Mouse (Mus musculus) heart, embryonic 11.5 days (tissue): ENCODE measurements around the gene Slc45a1. TPM values are rescaled to one million over a fixed set of nuclear protein-coding genes. Genes with fewer than 3 reads are reported as not detected.

ENCODE experiments used
- ATAC-seq: fragments of 200-750 bp; cut with Nextera tagmentation; replicated peaks from 2 replicates; pipeline ENCODE4 v1.8.0; 2017; ENCODE audit warnings: moderate library complexity; ENCODE audit not compliant: insufficient number of reproducible peaks, low FRiP score, low TSS enrichment
- H3K27ac ChIP-seq: fragments of 300-500 bp; sonication (generic); 2 replicates; pipeline ENCODE4 v1.5.1; 2014; ENCODE audit warnings: mild to moderate bottlenecking, low read depth, low read length
- H3K27me3 ChIP-seq: fragments of 300-500 bp; sonication (generic); 2 replicates; pipeline ENCODE4 v1.6.1; 2014; ENCODE audit warnings: mild to moderate bottlenecking, low read length, mixed read lengths; ENCODE audit not compliant: control insufficient read depth, insufficient read depth
- H3K36me3 ChIP-seq: fragments of 300-500 bp; sonication (generic); 2 replicates; pipeline ENCODE4 v1.6.1; 2014; ENCODE audit warnings: mild to moderate bottlenecking, low read length, moderate library complexity, mixed read lengths; ENCODE audit not compliant: control insufficient read depth, insufficient read depth
- H3K4me1 ChIP-seq: fragments of 300-500 bp; sonication (generic); 2 replicates; pipeline ENCODE4 v1.6.1; 2014; ENCODE audit warnings: low read length; ENCODE audit not compliant: control insufficient read depth, insufficient read depth
- H3K4me2 ChIP-seq: fragments of 300-500 bp; sonication (generic); 2 replicates; pipeline ENCODE4 v1.6.1; 2014; ENCODE audit warnings: mild to moderate bottlenecking, moderate library complexity
- H3K4me3 ChIP-seq: fragments of 300-500 bp; sonication (generic); 2 replicates; pipeline ENCODE4 v1.5.1; 2014; ENCODE audit warnings: low read depth, low read length
- H3K9ac ChIP-seq: fragments of 300-500 bp; sonication (generic); 2 replicates; pipeline ENCODE4 v1.6.1; 2014; ENCODE audit warnings: mild to moderate bottlenecking, low read depth, low read length, moderate library complexity
- H3K9me3 ChIP-seq: fragments of 300-500 bp; sonication (generic); replicated peaks from 2 replicates; pipeline ENCODE4 v1.6.1; 2016; ENCODE audit warnings: low read length; ENCODE audit not compliant: control insufficient read depth
- WGBS: fragments of 180-500 bp; shearing (Covaris S2); extraction: QIAGEN DNeasy Blood & Tissue Kit; methylation state at CpG from one replicate; pipeline ENCODE4 v1.1.7; 2014; ENCODE audit not compliant: insufficient replicate concordance; 5-methylcytosine and 5-hydroxymethylcytosine counted together
- polyA plus RNA-seq: library from polyadenylated mRNA; unstranded; fragments of >200 nt; fragmentation: Nextera tagmentation; extraction: Ambion mirVana; gene quantifications from 2 replicates; pipeline ENCODE4 v1.2.1, GENCODE M21; 2014

Slc45a1 gene
- polyA plus RNA-seq, 1 experiment from 2014 or later = 0.04 TPM

- Histone ChIP-seq H3K9me3 (no peaks in the 10 kb centered on the region), H3K4me3 (no peak overlapping the region), H3K4me1 (no peaks in the 10 kb centered on the region), H3K27me3 (0 out of 2 replicates have a peak, but pooled peaks cover 2% of the 10 kb centered on the region), H3K27ac (no peak overlapping the region), H3K4me2 (no peak overlapping the region), H3K36me3 (no peaks in the 10 kb centered on the region), H3K9ac (no peak overlapping the region)
- 78% methylated on average over 10 of the region's 10 CpGs for WGBS
- no peak for ATAC-seq
These were observed 13.8 kb upstream of the Slc45a1 start for GRCm38 (mm10) chr4:150665806-150666205.

DNA sequence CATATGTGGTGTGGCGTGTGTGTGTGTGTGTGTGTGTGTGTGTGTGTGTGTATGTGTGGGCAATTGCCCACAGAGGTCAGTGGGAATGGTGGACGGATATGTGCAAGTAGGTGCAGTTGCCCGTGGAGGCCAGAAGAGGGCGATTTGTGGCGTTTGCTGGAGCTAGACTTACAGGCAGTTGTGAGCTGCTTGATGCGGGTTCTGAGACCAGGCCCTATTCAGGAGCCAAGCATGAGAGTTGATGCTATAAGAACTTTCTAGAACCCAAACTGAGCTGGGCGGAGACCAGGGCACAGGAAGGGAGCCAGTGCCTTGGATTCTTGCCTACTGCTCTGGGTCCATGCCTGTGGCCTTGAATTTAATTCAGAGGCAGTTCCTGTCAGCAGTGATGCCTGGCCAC is 12.8 kb upstream of the Slc45a1 start:
- no peak for ATAC-seq
- Histone ChIP-seq H3K27ac (no peak overlapping the region), H3K4me1 (no peaks in the 10 kb centered on the region), H3K27me3 (0 out of 2 replicates have a peak, but pooled peaks cover 2% of the 10 kb centered on the region), H3K4me2 (no peak overlapping the region), H3K9me3 (no peaks in the 10 kb centered on the region), H3K4me3 (no peak overlapping the region), H3K36me3 (no peaks in the 10 kb centered on the region), H3K9ac (no peak overlapping the region)
- WGBS = 76% methylated on average over 7 of the region's 7 CpGs

GRCm38 (mm10) chr4:150663192-150663591 is 11.2 kb upstream of the Slc45a1 start:
- H3K36me3 ChIP-seq = no peaks in the 10 kb centered on the region
- H3K9ac ChIP-seq = no peak overlapping the region
- no peaks in the 10 kb centered on the region for H3K4me1 ChIP-seq
- H3K4me3 ChIP-seq = no peak overlapping the region
- ATAC-seq = no peak
- no peak overlapping the region for H3K27ac ChIP-seq
- H3K27me3 ChIP-seq = 0 out of 2 replicates have a peak, but pooled peaks cover 2% of the 10 kb centered on the region
- WGBS = 57% methylated on average over 12 of the region's 12 CpGs
- H3K4me2 ChIP-seq = no peak overlapping the region
- no peaks in the 10 kb centered on the region for H3K9me3 ChIP-seq

DNA sequence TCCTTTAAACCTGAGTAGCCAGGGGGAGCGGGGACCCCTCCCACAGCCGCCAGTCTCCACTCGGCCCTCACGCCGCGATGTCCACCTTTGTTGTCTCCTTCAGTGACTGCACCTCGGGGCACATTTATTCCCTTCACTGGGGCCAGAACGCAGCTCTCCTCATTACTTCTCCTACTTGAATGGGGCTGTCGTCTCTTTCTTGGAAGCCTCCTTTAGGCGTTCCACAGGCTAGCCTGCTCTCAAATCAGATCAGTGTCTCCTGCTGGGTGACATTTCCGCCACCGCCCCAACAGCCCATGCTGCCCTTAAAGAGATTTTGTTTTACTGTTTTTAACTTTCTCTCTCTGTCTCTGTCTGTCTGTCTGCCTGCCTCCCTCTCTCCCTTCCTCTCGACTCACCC is 9.9 kb upstream of the Slc45a1 start:
- no peak overlapping the region for H3K27ac ChIP-seq
- 6% methylated on average over 13 of the region's 13 CpGs for WGBS
- peak overlapping the region; percentile 31 for H3K4me3 ChIP-seq
- no peak for ATAC-seq
- peak overlapping the region; percentile 65 for H3K4me2 ChIP-seq
- H3K27me3 ChIP-seq = 0 out of 2 replicates have a peak, but pooled peaks cover 2% of the 10 kb centered on the region
- no peaks in the 10 kb centered on the region for H3K36me3 ChIP-seq
- H3K9ac ChIP-seq = peak overlapping the region; percentile 63; the same call in 1 of the 2 replicates
- peaks cover under 1% of the 10 kb centered on the region; the same call in 1 of the 2 replicates for H3K9me3 ChIP-seq
- H3K4me1 ChIP-seq = no peaks in the 10 kb centered on the region

DNA sequence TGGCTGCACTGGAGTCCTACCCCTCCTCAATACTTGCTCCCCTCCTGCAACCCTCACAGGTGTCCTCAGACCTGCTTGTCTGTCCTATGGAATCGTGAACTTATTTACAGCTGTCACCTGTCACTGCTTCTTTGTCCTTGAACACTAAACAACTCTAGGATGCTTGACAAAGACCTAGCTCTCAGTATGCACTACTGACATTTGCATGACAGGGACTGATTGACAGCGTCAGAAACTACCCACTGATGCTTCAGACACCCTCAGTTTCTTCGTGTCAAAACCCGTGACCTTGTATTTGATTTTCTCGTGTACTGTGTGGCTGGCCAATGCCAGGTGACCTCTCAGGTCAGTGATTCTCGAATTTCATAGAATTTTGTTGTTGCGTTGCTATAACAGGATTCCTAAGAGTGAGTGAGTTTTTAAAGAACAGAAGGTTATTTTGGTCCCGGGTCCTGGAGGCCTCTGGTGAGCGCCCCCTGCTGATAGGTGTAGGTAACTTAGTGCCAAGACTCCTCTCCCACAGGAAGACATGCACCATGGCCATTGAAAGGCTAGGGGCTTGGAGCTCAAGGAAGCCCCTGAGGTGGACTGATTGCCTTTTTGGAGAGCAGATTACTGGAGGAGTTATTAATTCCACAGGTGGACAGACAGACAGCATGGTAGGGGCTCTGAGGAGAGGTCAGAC is 8.1 kb upstream of the Slc45a1 start:
- Histone ChIP-seq H3K4me1 (no peaks in the 10 kb centered on the region), H3K27ac (no peak overlapping the region), H3K4me2 (no peak overlapping the region), H3K27me3 (peaks cover 2% of the 10 kb centered on the region; the same call in 1 of the 2 replicates), H3K9me3 (peaks cover 3% of the 10 kb centered on the region; the same call in 1 of the 2 replicates), H3K36me3 (no peaks in the 10 kb centered on the region), H3K9ac (no peak overlapping the region), H3K4me3 (no peak overlapping the region)
- ATAC-seq = no peak
- 70% methylated on average over 9 of the region's 9 CpGs for WGBS

DNA sequence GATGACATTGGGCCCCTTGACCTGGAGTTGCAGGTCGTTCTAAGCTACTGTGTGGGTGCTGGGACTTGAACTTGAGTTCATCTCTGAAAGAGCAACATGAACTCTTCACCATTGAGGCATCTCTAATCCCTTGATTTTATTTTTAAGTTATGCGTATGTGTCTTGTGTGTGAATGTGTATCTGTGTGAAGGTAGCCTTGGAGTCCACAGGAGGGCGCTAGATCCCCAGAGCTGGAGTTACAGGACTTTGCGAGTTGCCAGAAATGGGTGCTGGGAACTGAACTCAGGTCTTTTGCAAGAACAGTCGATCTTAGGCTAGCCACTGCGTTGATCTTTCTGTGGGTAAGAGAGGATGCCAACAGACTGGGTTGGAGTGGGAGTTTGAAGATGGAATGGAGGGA is 4.5 kb upstream of the Slc45a1 start:
- no peak for ATAC-seq
- no peak overlapping the region for H3K4me2 ChIP-seq
- H3K9ac ChIP-seq = no peak overlapping the region
- peaks cover 30% of the 10 kb centered on the region for H3K27me3 ChIP-seq
- H3K27ac ChIP-seq = no peak overlapping the region
- no peaks in the 10 kb centered on the region for H3K36me3 ChIP-seq
- H3K9me3 ChIP-seq = peaks cover 3% of the 10 kb centered on the region; the same call in 1 of the 2 replicates
- H3K4me3 ChIP-seq = no peak overlapping the region
- 77% methylated on average over 6 of the region's 6 CpGs for WGBS
- no peaks in the 10 kb centered on the region for H3K4me1 ChIP-seq

DNA sequence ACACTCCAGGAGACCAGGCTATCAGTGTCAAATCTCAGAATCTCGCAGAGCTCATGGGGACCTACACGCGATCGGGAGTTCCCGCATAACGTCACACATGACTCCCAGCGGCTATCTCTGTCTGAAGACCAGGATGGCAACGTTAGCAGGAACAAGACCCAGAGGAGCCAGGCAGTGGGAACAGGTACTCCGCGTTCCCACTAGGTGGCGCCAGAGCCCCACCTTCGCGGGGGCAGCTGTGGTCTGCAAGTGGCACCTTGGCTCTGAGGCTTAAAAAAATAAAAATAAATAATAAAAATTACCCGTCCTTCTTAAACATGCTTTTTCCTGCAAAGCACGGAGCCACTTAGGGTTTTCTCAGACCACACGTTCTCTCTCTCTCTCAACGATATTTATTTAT is 4.0 kb upstream of the Slc45a1 start:
- no peak overlapping the region for H3K27ac ChIP-seq
- peak overlapping the region; percentile 45 for H3K4me2 ChIP-seq
- 3% methylated on average over 17 of the region's 17 CpGs for WGBS
- no peak overlapping the region for H3K4me3 ChIP-seq
- no peaks in the 10 kb centered on the region for H3K4me1 ChIP-seq
- no peaks in the 10 kb centered on the region for H3K36me3 ChIP-seq
- H3K27me3 ChIP-seq = peaks cover 33% of the 10 kb centered on the region
- no peak overlapping the region for H3K9ac ChIP-seq
- 0 out of 2 replicates have a peak, but pooled peaks have one; percentile 13 for ATAC-seq
- H3K9me3 ChIP-seq = peaks cover 3% of the 10 kb centered on the region; the same call in 1 of the 2 replicates

- Histone ChIP-seq H3K9ac (no peak overlapping the region), H3K36me3 (no peaks in the 10 kb centered on the region), H3K4me3 (no peak overlapping the region), H3K9me3 (peaks cover 3% of the 10 kb centered on the region; the same call in 1 of the 2 replicates), H3K27ac (no peak overlapping the region), H3K27me3 (peaks cover 33% of the 10 kb centered on the region), H3K4me1 (no peaks in the 10 kb centered on the region), H3K4me2 (no peak overlapping the region)
- 45% methylated on average over 11 of the region's 11 CpGs for WGBS
- ATAC-seq = no peak
These were observed 1.2 kb upstream of the Slc45a1 start for GRCm38 (mm10) chr4:150653072-150653599.
